8 mouse cellular contexts compared by ENCODE assay signal in the genomic region with DNA sequence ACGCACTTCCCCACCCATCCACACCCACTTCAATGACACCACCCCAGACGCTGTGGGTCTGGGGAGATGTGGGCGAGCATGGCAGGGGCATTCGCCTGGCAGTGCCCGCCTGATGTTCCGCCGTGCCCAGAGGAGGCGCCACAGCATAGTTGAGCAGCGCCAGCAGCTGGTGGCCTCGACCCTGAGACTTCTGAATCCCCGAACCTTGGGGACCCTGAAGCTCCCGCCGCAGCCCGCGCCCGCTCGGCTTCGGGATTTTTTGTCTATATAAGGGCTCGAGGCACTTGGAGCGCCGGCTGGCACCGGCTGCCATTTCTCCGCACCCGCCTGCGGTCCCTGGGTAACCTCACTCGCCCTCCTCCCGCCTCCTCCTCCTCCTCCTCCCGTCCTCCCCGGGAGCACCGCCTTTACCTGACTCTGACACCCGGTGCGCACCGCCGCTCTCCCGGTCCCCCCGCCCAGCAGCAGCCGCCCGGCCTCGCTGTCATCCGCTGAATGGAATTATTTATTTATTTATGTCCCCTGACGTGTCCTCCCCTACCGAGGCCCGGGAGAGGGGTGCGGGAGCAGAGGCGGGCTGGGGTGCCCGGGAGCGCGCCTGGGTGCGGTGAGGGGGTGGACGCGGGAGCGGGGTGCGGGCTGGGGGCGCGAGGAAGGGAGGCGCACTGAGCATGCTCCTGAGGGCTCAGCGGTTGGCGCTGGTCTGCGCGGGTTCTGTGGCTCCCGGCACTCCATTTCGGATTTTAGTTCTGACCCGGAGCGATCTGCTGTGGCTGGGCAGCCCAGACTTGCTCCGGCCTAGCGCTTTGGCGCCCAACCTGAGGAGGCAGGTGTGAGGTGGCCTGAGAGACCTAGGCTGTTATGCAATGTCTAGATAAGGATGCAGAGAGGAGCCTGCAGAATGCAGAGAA. TPM values are rescaled to one million over a fixed set of nuclear protein-coding genes. Genes with fewer than 3 reads are reported as not detected.
DNase-seq lines count a peak whose midpoint lies in the region; ATAC-seq lines count a peak whose summit lies in the region.

A gene (minus strand): TSS at position 590 of the 911 bp plus-strand sequence.

- H3K36me3 ChIP-seq in limb, embryonic 13.5 days, result no peaks in the 10 kb centered on the region
- H3K36me3 ChIP-seq in midbrain, embryonic 14.5 days (ENCODE audit: control insufficient read depth, insufficient read depth, low read length), result no peaks in the 10 kb centered on the region

- H3K9ac ChIP-seq in limb, embryonic 13.5 days, result peak within 1 kb of the TSS; percentile 70
- peak within 1 kb of the TSS; percentile 85 for H3K9ac ChIP-seq in midbrain, embryonic 14.5 days (replicated peaks; ENCODE audit: low read length)

- H3K4me1 ChIP-seq in limb, embryonic 13.5 days, result peaks cover 20% of the 10 kb centered on the region
- peaks cover 7% of the 10 kb centered on the region; the same call in 1 of the 2 replicates for H3K4me1 ChIP-seq in midbrain, embryonic 14.5 days (ENCODE audit: control insufficient read depth, insufficient read depth, low read length)

- WGBS in limb, embryonic 13.5 days, result under 1% methylated on average over 67 of the region's 67 CpGs
- under 1% methylated on average over 67 of the region's 67 CpGs for WGBS in midbrain, embryonic 14.5 days

- H3K27ac ChIP-seq in limb, embryonic 13.5 days, result no peak within 1 kb of the TSS
- H3K27ac ChIP-seq in midbrain, embryonic 14.5 days (replicated peaks; ENCODE audit: low read depth, low read length), result peak within 1 kb of the TSS; percentile 83

- ATAC-seq in limb, embryonic 13.5 days (ENCODE audit: low FRiP score, low read depth), result peak; percentile 94
- ATAC-seq in midbrain, embryonic 14.5 days (ENCODE audit: low FRiP score, low TSS enrichment), result peak; percentile 92

- peak within 1 kb of the TSS; percentile 74 for H3K4me3 ChIP-seq in limb, embryonic 13.5 days
- H3K4me3 ChIP-seq in midbrain, embryonic 14.5 days (replicated peaks; ENCODE audit: low read depth, low read length), result peak within 1 kb of the TSS; percentile 68

- no peaks in the 10 kb centered on the region for H3K9me3 ChIP-seq in limb, embryonic 13.5 days
- H3K9me3 ChIP-seq in midbrain, embryonic 14.5 days (ENCODE audit: control insufficient read depth, low read length), result no peaks in the 10 kb centered on the region

- DNase-seq in adrenal gland, adult 8-10 months, result peak; percentile 45
- DNase-seq in embryo, embryonic 11.5 days (ENCODE audit: low read depth, low spot score), result peak; percentile 54
- DNase-seq in heart, adult 9 months (ENCODE audit: low spot score in 2 of 2), result peak; percentile 51 to 58
- peak; percentile 72 for DNase-seq in kidney, adult 9 months
- DNase-seq in midbrain, embryonic 14.5 days, result peak; percentile 91
- DNase-seq in spleen, adult 18-20 months, result peak; percentile 62 to 71
- no peak for DNase-seq in MN1 (ENCODE audit: low spot score)

- peak within 1 kb of the TSS; percentile 86 for H3K4me2 ChIP-seq in limb, embryonic 13.5 days (replicated peaks)
- H3K4me2 ChIP-seq in midbrain, embryonic 14.5 days (ENCODE audit: low read length), result peak within 1 kb of the TSS; percentile 77

- 0 out of 2 replicates have a peak, but pooled peaks cover 2% of the 10 kb centered on the region for H3K27me3 ChIP-seq in limb, embryonic 13.5 days
- no peaks in the 10 kb centered on the region for H3K27me3 ChIP-seq in midbrain, embryonic 14.5 days (ENCODE audit: control insufficient read depth, insufficient read depth, low read length)

RNA-seq across cellular contexts. Expression of the gene that starts here (rescaled TPM):
- total RNA-seq in adrenal gland, adult 8-10 months (2022), result 10 to 100 TPM in 2 of 4 experiments, 1 to 10 TPM in 2; 7.6 to 16.0 (median 10.2) TPM
- 5.7 and 6.9 TPM in 2 replicates for polyA plus RNA-seq in limb, embryonic 13.5 days (2015; fragmentation: Nextera tagmentation; extraction: Ambion mirVana)
- 8.9 and 10.4 TPM in 2 replicates for polyA plus RNA-seq in midbrain, embryonic 14.5 days (2014; fragmentation: Nextera tagmentation; extraction: Ambion mirVana)
